Mouse (Mus musculus) myocyte (in vitro differentiated cells): Measurements from ENCODE around the gene Mrs2.

Experiments
- E2F4 ChIP-seq: IDR thresholded peaks from one replicate; pipeline ENCODE4 v1.6.1; 2011; ENCODE audit warnings: mild to moderate bottlenecking, control low read depth, moderate library complexity; ENCODE audit not compliant: insufficient read depth
- MAX ChIP-seq: IDR thresholded peaks from one replicate; pipeline ENCODE4 v1.6.1; 2011; ENCODE audit warnings: low read depth, mild to moderate bottlenecking, control low read depth
- MYOD1 ChIP-seq, 3 experiments: IDR thresholded peaks; one replicate each; pipeline ENCODE4 v1.6.1; 2011; ENCODE audit warnings: control low read depth in 2 of 3, low read depth in 2 of 3, mild to moderate bottlenecking in 2 of 3, moderate library complexity in 1 of 3; ENCODE audit not compliant: insufficient read length in 2 of 3, control insufficient read depth in 1 of 3
- POLR2A ChIP-seq: IDR thresholded peaks from one replicate; pipeline ENCODE4 v1.6.1; 2011; ENCODE audit warnings: low read depth, mild to moderate bottlenecking, control low read depth, moderate library complexity; ENCODE audit not compliant: insufficient read length
- POLR2AphosphoS2 ChIP-seq: IDR thresholded peaks from one replicate; pipeline ENCODE4 v1.6.1; 2011; ENCODE audit warnings: low read depth, control low read depth; ENCODE audit not compliant: insufficient read length
- REST ChIP-seq: IDR thresholded peaks from one replicate; pipeline ENCODE4 v1.6.1; 2011; ENCODE audit warnings: mild to moderate bottlenecking, control low read depth, moderate library complexity; ENCODE audit not compliant: insufficient read depth, insufficient read length
- SRF ChIP-seq: IDR thresholded peaks from one replicate; pipeline ENCODE4 v1.6.1; 2011; ENCODE audit warnings: low read depth; ENCODE audit not compliant: control insufficient read depth, insufficient read length
- TCF12 ChIP-seq: IDR thresholded peaks from one replicate; pipeline ENCODE4 v1.6.1; 2011; ENCODE audit warnings: mild to moderate bottlenecking, control low read depth; ENCODE audit not compliant: poor library complexity, insufficient read depth, severe bottlenecking

DNA sequence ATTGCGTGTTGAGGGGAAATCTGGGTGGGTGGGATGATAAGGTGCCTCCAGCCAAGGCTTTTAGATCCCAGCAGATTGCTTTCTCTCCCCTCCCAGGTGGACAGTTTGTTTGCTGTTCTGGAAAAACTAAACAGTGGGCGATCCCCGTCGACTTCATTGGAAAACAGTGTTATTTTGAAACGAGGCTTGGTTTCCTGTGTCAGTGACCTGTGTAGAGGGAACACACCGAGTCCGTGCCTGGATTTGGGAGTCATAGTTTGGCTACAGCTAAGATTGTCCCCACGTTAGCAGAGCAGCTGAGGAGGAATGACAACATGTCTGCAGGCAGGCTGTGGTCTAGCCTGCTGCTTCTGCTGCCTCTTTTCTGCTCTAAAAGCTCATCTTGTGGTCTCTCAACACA lies 76.9 kb downstream of the Mrs2 start:
- TF ChIP-seq POLR2A (no peak), REST (no peak), MAX (no peak), POLR2AphosphoS2 (no peak), SRF (no peak), MYOD1 (IDR thresholded peaks at IDR 0.05; ENCODE audit: control insufficient read depth in 1 of 3, insufficient read length in 2 of 3, low read depth in 2 of 3) (no peak), TCF12 (no peak), E2F4 (no peak)
